Mouse (Mus musculus) stomach, postnatal 0 days (tissue): Measurements from ENCODE around the gene BC034090.

ENCODE experiments used
- CTCF ChIP-seq: IDR thresholded peaks from 2 replicates; pipeline ENCODE4 v1.5.1; 2016; ENCODE audit warnings: antibody characterized with exemption, low read depth, mild to moderate bottlenecking, moderate library complexity
- EP300 ChIP-seq: optimal IDR thresholded peaks from 2 replicates; pipeline ENCODE3; 2016; ENCODE audit warnings: antibody characterized with exemption

DNA sequence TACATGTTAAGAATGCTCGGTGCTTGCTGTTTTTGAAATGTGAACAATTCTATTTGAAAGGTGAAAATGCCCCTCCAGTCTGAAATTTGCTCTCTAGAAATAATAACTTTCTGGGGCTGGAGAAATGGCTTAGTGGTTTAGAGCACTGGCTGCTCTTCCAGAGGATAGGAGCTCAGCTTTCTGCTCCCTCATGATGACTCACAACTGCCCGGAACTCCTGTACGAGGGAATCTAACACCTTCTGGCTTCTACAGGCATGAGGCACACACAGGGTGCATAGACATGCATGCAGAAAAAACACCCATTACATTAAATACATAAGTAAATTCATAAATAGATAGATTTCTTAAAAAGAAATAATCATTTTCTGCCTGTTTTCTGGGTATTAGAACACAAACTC is 60.1 kb downstream of the BC034090 start:
- no peak for TF ChIP-seq CTCF
- TF ChIP-seq EP300, result no peak
